Mouse (Mus musculus): ENCODE results near the gene Chuk.

DNA sequence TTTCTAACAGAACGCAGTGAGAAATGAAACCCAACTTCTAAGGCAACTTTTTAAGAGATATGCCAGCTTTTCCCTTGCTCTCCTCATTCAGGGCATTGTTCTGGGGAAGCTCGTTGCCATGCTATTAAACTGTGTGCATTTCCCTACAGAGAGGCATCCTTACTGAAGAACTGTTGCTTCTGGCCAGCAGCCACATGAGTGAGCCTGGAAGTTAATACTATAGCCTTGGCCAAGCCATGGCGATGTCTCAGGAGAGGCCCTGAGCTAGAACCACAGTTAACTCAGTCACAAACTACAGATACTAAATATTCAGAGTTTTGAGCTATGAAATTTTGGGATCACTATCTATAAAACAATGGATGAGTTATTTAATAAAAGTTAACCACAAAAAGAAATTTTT, 4.3 kb downstream of the Chuk start:
- TF ChIP-seq TAL1 (IDR thresholded peaks at IDR 0.05; ENCODE audit: low read length) (no peak), GATA1 (IDR thresholded peaks at IDR 0.05; ENCODE audit: low read length) (no peak)
